Mouse (Mus musculus) hematopoietic stem cell, adult 5-6 weeks (primary cell): Measurements from ENCODE around the gene Sap30l. TPM values are rescaled to one million over a fixed set of nuclear protein-coding genes. Genes with fewer than 3 reads are reported as not detected.
"Not testable (repeated sequence)": the region's sequence is repeated elsewhere in the genome, so short reads cannot be mapped to it uniquely, and the experiment has no call there.

ENCODE experiments used
- ATAC-seq, 2 experiments: fragments of 125-278 bp in 1 of 2; replicated peaks in 1 of 2; 2 replicates each; pipeline ENCODE4 v1.8.0; 2016 to 2017; ENCODE audit warnings: inconsistent platforms in 2 of 2, mild to moderate bottlenecking in 2 of 2, moderate number of reproducible peaks in 2 of 2, low read depth in 1 of 2, moderate TSS enrichment in 1 of 2; ENCODE audit not compliant: low FRiP score in 2 of 2, poor library complexity in 2 of 2, severe bottlenecking in 2 of 2, insufficient read depth in 1 of 2, low TSS enrichment in 1 of 2
- total RNA-seq: library from RNA; stranded (forward); fragments of 172-1452, 232-1000 nt; gene quantifications from 2 replicates; pipeline ENCODE4 v1.2.3, GENCODE M21; 2017

Gene Sap30l
- total RNA-seq, 1 experiment from 2014 or later = 26.8 TPM

- not testable (repeated sequence) for ATAC-seq
Measured at GRCm38 (mm10) chr11:57825234-57825633, 23.8 kb downstream of the Sap30l start.

GRCm38 (mm10) chr11:57827048-57827914 is 25.8 kb downstream of the Sap30l start:
- no peak for ATAC-seq

GRCm38 (mm10) chr11:57827915-57828545 is 26.6 kb downstream of the Sap30l start:
- peak; percentile 21 to 39; a peak in 1 of 4 replicates for ATAC-seq

- ATAC-seq = no peak
Measured at GRCm38 (mm10) chr11:57828955-57829870, 27.8 kb downstream of the Sap30l start.

- ATAC-seq = no peak
Measured at GRCm38 (mm10) chr11:57829871-57830775, 28.7 kb downstream of the Sap30l start.

GRCm38 (mm10) chr11:57831281-57831781 is 29.9 kb downstream of the Sap30l start:
- no peak for ATAC-seq

- no peak for ATAC-seq
Measured at GRCm38 (mm10) chr11:57831861-57832260, 30.4 kb downstream of the Sap30l start.

GRCm38 (mm10) chr11:57832552-57833201 is 31.2 kb downstream of the Sap30l start, which contains the start of gene Hand1:
Hand1 (minus strand) TSS chr11:57832818.
- ATAC-seq = no peak

- ATAC-seq = no peak
Measured at GRCm38 (mm10) chr11:57833296-57833977, 32.0 kb downstream of the Sap30l start.

- ATAC-seq = no peak
Measured at GRCm38 (mm10) chr11:57834031-57834430, 32.6 kb downstream of the Sap30l start.

- no peak for ATAC-seq
Measured at GRCm38 (mm10) chr11:57835331-57835730, 33.9 kb downstream of the Sap30l start.

- ATAC-seq = no peak
Measured at GRCm38 (mm10) chr11:57835931-57836330, 34.5 kb downstream of the Sap30l start.

GRCm38 (mm10) chr11:57836401-57836800 is 35.0 kb downstream of the Sap30l start:
- no peak for ATAC-seq

- no peak for ATAC-seq
Measured at GRCm38 (mm10) chr11:57836872-57837680, 35.6 kb downstream of the Sap30l start.
